Mouse (Mus musculus): ENCODE measurements around the gene Nudcd3.

DNA sequence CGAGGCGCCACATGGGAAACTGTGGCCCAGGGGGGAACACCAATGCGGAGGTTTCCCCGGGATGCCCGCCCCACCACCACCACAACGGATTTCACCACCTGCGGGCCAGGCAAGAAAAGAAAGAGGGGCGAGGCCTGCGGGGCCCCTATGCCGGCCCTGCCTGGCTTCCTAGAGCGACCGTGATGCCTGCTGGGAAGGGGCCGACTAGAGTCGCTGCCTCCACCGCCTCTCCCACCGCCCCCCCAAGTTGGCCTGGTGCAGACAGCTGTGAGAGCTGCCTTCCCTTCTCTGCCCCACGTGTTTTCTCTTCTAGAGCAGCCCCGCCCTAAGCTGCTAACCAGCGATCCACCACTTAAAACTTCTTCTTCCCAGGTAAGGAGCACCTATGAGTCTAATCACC lies 44.5 kb upstream of the Nudcd3 start:
- TF ChIP-seq CTCF (IDR thresholded peaks at IDR 0.05; ENCODE audit: low read depth) = no peak
- no peak for TF ChIP-seq EP300 (IDR thresholded peaks at IDR 0.05; ENCODE audit: low read depth)

Data from heart, postnatal 0 days (tissue).